Mouse (Mus musculus) MEL (cell line): Measurements from ENCODE around the gene Rtn4rl1. TPM values are rescaled to one million over a fixed set of nuclear protein-coding genes. Genes with fewer than 3 reads are reported as not detected.

ENCODE experiments used
- DNase-seq: peaks from one replicate; pipeline ENCODE4 v3.0.0; 2011; ENCODE audit warnings: low read depth, low spot score
- H3K27ac ChIP-seq: 2 replicates; pipeline ENCODE4 v1.5.1; 2012; ENCODE audit warnings: low read depth, mild to moderate bottlenecking, control low read depth, low read length, moderate library complexity; ENCODE audit not compliant: control insufficient read depth
- H3K27me3 ChIP-seq, 2 experiments: fragments of 150-350 bp in 1 of 2; sonication (generic) in 1 of 2; 2 replicates each; pipeline ENCODE4 v1.6.1; 2012; ENCODE audit warnings: low read length in 2 of 2, mild to moderate bottlenecking in 2 of 2, improper control_type of control experiment in 1 of 2, moderate library complexity in 1 of 2; ENCODE audit not compliant: insufficient read depth in 2 of 2, control insufficient read depth in 1 of 2
- H3K36me3 ChIP-seq, 2 experiments: 2 replicates each; pipeline ENCODE4 v1.6.1; 2012 to 2014; ENCODE audit warnings: low read length in 2 of 2, improper control_type of control experiment in 1 of 2, inconsistent platforms in 1 of 2, mild to moderate bottlenecking in 1 of 2; ENCODE audit not compliant: insufficient read depth in 2 of 2, control insufficient read depth in 1 of 2
- H3K4me1 ChIP-seq, 2 experiments: fragments of 150-350 bp in 1 of 2; sonication (generic) in 1 of 2; 2 replicates each; pipeline ENCODE4 v1.6.1; 2012; ENCODE audit warnings: low read length in 2 of 2, improper control_type of control experiment in 1 of 2, mild to moderate bottlenecking in 1 of 2; ENCODE audit not compliant: insufficient read depth in 2 of 2, control insufficient read depth in 1 of 2
- H3K4me3 ChIP-seq, 2 experiments: fragments of 150-350 bp in 1 of 2; sonication (generic) in 1 of 2; 2 replicates each; pipeline ENCODE4 v1.5.1; 2012; ENCODE audit warnings: low read depth in 2 of 2, low read length in 2 of 2, mild to moderate bottlenecking in 2 of 2, moderate library complexity in 2 of 2, control low read depth in 1 of 2, improper control_type of control experiment in 1 of 2; ENCODE audit not compliant: control insufficient read depth in 1 of 2, insufficient read depth in 1 of 2
- H3K79me2 ChIP-seq: 2 replicates; pipeline ENCODE4 v1.6.1; 2012; ENCODE audit warnings: mild to moderate bottlenecking, low read length, moderate library complexity; ENCODE audit not compliant: control insufficient read depth, poor library complexity, insufficient read depth
- H3K9ac ChIP-seq: 2 replicates; pipeline ENCODE4 v1.6.1; 2012; ENCODE audit warnings: low read depth, mild to moderate bottlenecking, control low read depth, low read length, moderate library complexity; ENCODE audit not compliant: control insufficient read depth, poor library complexity, severe bottlenecking
- H3K9me3 ChIP-seq: fragments of 150-350 bp; sonication (generic); replicated peaks from 2 replicates; pipeline ENCODE4 v1.6.1; 2012; ENCODE audit warnings: mild to moderate bottlenecking, low read length, improper control_type of control experiment, moderate library complexity; ENCODE audit not compliant: insufficient read depth
- BHLHE40 ChIP-seq: IDR thresholded peaks from 2 replicates; pipeline ENCODE4 v1.6.1; 2012; ENCODE audit warnings: low read depth, mild to moderate bottlenecking, inconsistent platforms, low read length, improper control_type of control experiment, borderline replicate concordance
- CHD1 ChIP-seq: IDR thresholded peaks from 2 replicates; pipeline ENCODE4 v1.6.1; 2012; ENCODE audit warnings: low read depth, mild to moderate bottlenecking, inconsistent platforms, low read length, improper control_type of control experiment
- CHD2 ChIP-seq: IDR thresholded peaks from 2 replicates; pipeline ENCODE4 v1.6.1; 2011; ENCODE audit warnings: low read length, improper control_type of control experiment
- CTCF ChIP-seq, 3 experiments: IDR thresholded peaks in 2 of 3; conservative IDR thresholded peaks in 1 of 3; 2 replicates each; pipeline ENCODE4 v1.5.1; 2011 to 2012; ENCODE audit warnings: low read length in 3 of 3, low read depth in 2 of 3, mild to moderate bottlenecking in 2 of 3, improper control_type of control experiment in 1 of 3, inconsistent platforms in 1 of 3, mixed read lengths in 1 of 3, moderate library complexity in 1 of 3; ENCODE audit not compliant: control insufficient read depth in 1 of 3, insufficient read depth in 1 of 3, poor library complexity in 1 of 3, severe bottlenecking in 1 of 3
- E2F4 ChIP-seq: IDR thresholded peaks from 2 replicates; pipeline ENCODE4 v1.6.1; 2011; ENCODE audit warnings: low read depth, low read length, improper control_type of control experiment, borderline replicate concordance
- ELF1 ChIP-seq: IDR thresholded peaks from 2 replicates; pipeline ENCODE4 v1.6.1; 2014; ENCODE audit warnings: low read depth, mild to moderate bottlenecking, inconsistent platforms, low read length, improper control_type of control experiment, moderate library complexity
- GATA1 ChIP-seq: IDR thresholded peaks from 2 replicates; pipeline ENCODE4 v1.6.1; 2011; ENCODE audit warnings: low read depth, low read length, improper control_type of control experiment
- JUND ChIP-seq: IDR thresholded peaks from 2 replicates; pipeline ENCODE4 v1.6.1; 2011; ENCODE audit warnings: low read depth, mild to moderate bottlenecking, improper control_type of control experiment, low read length
- KAT2A ChIP-seq: conservative IDR thresholded peaks from 2 replicates; pipeline ENCODE4 v1.6.1; 2012; ENCODE audit warnings: low read depth, low read length, improper control_type of control experiment, inconsistent platforms
- MAFK ChIP-seq: IDR thresholded peaks from 2 replicates; pipeline ENCODE4 v1.6.1; 2011; ENCODE audit warnings: low read depth, mild to moderate bottlenecking, low read length, improper control_type of control experiment, borderline replicate concordance
- MAZ ChIP-seq: IDR thresholded peaks from 2 replicates; pipeline ENCODE4 v1.6.1; 2012; ENCODE audit warnings: low read depth, mild to moderate bottlenecking, inconsistent platforms, low read length, improper control_type of control experiment
- MXI1 ChIP-seq: IDR thresholded peaks from 2 replicates; pipeline ENCODE4 v1.6.1; 2011; ENCODE audit warnings: mild to moderate bottlenecking, low read depth, low read length, improper control_type of control experiment
- MYB ChIP-seq: IDR thresholded peaks from 2 replicates; pipeline ENCODE4 v1.6.1; 2011; ENCODE audit warnings: mild to moderate bottlenecking, low read depth, low read length, improper control_type of control experiment
- MYC ChIP-seq: IDR thresholded peaks from 2 replicates; pipeline ENCODE4 v1.6.1; 2011; ENCODE audit warnings: low read depth, mild to moderate bottlenecking, low read length, improper control_type of control experiment, moderate library complexity
- NELFE ChIP-seq: IDR thresholded peaks from 2 replicates; pipeline ENCODE4 v1.6.1; 2011; ENCODE audit warnings: low read depth, low read length, improper control_type of control experiment
- NRF1 ChIP-seq: IDR thresholded peaks from 2 replicates; pipeline ENCODE4 v1.6.1; 2014; ENCODE audit warnings: low read depth, mild to moderate bottlenecking, inconsistent platforms, low read length, improper control_type of control experiment, moderate library complexity; ENCODE audit not compliant: poor library complexity, insufficient read depth, severe bottlenecking
- POLR2A ChIP-seq, 2 experiments: IDR thresholded peaks; 2 replicates each; pipeline ENCODE4 v1.6.1; 2011 to 2012; ENCODE audit warnings: low read length in 2 of 2, mild to moderate bottlenecking in 2 of 2, control low read depth in 1 of 2, improper control_type of control experiment in 1 of 2, low read depth in 1 of 2, moderate library complexity in 1 of 2; ENCODE audit not compliant: control insufficient read depth in 1 of 2, insufficient read depth in 1 of 2, poor library complexity in 1 of 2
- POLR2AphosphoS2 ChIP-seq: IDR thresholded peaks from 2 replicates; pipeline ENCODE4 v1.6.1; 2011; ENCODE audit warnings: low read length, improper control_type of control experiment
- POLR2AphosphoS5 ChIP-seq: IDR thresholded peaks from 2 replicates; pipeline ENCODE4 v1.6.1; 2012; ENCODE audit warnings: low read depth, borderline replicate concordance, mild to moderate bottlenecking, inconsistent platforms, low read length, moderate library complexity, mixed read lengths
- SMC3 ChIP-seq: IDR thresholded peaks from 2 replicates; pipeline ENCODE4 v1.6.1; 2011; ENCODE audit warnings: low read depth, low read length, improper control_type of control experiment
- TAL1 ChIP-seq: IDR thresholded peaks from 2 replicates; pipeline ENCODE4 v1.6.1; 2012; ENCODE audit warnings: mild to moderate bottlenecking, inconsistent platforms, low read length, moderate library complexity, mixed read lengths
- TBP ChIP-seq: IDR thresholded peaks from 2 replicates; pipeline ENCODE4 v1.8.0; 2011; ENCODE audit warnings: low read depth, low read length, improper control_type of control experiment
- UBTF ChIP-seq: IDR thresholded peaks from 2 replicates; pipeline ENCODE4 v1.6.1; 2012; ENCODE audit warnings: low read depth, mild to moderate bottlenecking, inconsistent platforms, low read length, improper control_type of control experiment, moderate library complexity, borderline replicate concordance; ENCODE audit not compliant: insufficient read depth
- ZC3H11A ChIP-seq: IDR thresholded peaks from 2 replicates; pipeline ENCODE4 v1.6.1; 2012; ENCODE audit warnings: low read depth, mild to moderate bottlenecking, inconsistent platforms, low read length, improper control_type of control experiment
- ZKSCAN1 ChIP-seq: IDR thresholded peaks from 2 replicates; pipeline ENCODE4 v1.6.1; 2012; ENCODE audit warnings: low read depth, mild to moderate bottlenecking, inconsistent platforms, low read length, improper control_type of control experiment, moderate library complexity
- polyA plus RNA-seq, 2 experiments: library from polyadenylated mRNA; stranded (reverse) in 1 of 2; unstranded in 1 of 2; fragments of >175 nt in 1 of 2; fragments of >200 nt in 1 of 2; gene quantifications; 2 replicates each; pipeline versions ENCODE4 v1.2.1 to v1.2.4; 2012; ENCODE audit warnings: low replicate concordance in 2 of 2, low read depth in 1 of 2; ENCODE audit not compliant: insufficient read length in 2 of 2, insufficient read depth in 1 of 2, missing spikeins in 1 of 2
- total RNA-seq: library from RNA; depleted of rRNA; stranded (reverse); fragments of 300-350 nt; gene quantifications from 2 replicates; pipeline ENCODE4 v1.2.3, GENCODE M21; 2012

Gene Rtn4rl1
- total and polyA plus RNA-seq, 3 experiments = 0.35 to 2.6 TPM; not detected in 1

DNA sequence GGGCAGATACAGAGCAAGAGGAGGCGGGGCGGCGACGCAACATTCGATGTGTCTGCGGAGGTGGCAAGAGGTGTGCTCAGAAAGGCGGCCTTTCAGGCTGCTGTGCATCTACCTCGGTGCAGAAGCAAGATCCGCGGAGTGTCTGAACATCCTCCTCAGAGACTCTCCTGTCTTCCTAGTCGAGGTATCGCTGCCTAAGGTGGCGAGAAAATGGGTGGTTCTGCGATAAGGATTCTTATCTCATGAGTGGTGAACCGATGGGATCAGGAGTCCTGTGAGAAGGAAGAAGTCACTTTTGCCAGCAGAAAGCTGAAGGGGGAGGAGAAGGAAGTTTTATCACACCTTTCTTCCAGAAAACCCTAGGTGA lies 19.8 kb upstream of the Rtn4rl1 start:
- no peak for DNase-seq
- Histone ChIP-seq H3K27ac (peak overlapping the region; percentile 16), H3K4me1 (peaks cover 0 to 18% of the 10 kb centered on the region in 2 experiments; a peak in 3 of 4 replicates), H3K9me3 (no peaks in the 10 kb centered on the region), H3K27me3 (no peaks in the 10 kb centered on the region), H3K9ac (no peak overlapping the region; the same call in 1 of the 2 replicates), H3K4me3 (peak overlapping the region; percentile 70 to 81), H3K36me3 (peaks cover 0 to 5% of the 10 kb centered on the region in 2 experiments; a peak in 2 of 4 replicates), H3K79me2 (peaks cover 14% of the 10 kb centered on the region)
- TF ChIP-seq GATA1 (peak; percentile 54), ZC3H11A (no peak), MYB (no peak), MYC (no peak), UBTF (no peak), CHD2 (no peak), E2F4 (no peak), POLR2AphosphoS5 (no peak), MAZ (no peak), NELFE (no peak), JUND (0 out of 2 replicates have a peak, but pooled peaks have one; percentile 18), CHD1 (no peak), TBP (no peak), SMC3 (no peak; the same call in none of the 2 replicates), ZKSCAN1 (no peak), CTCF (IDR thresholded peaks at IDR 0.05 in 2 of 3, conservative IDR thresholded peaks at IDR 0.05 in 1 of 3; ENCODE audit: control insufficient read depth in 1 of 3, insufficient read depth in 1 of 3, low read depth in 2 of 3, low read length in 3 of 3, poor library complexity in 1 of 3, severe bottlenecking in 1 of 3) (no peak), POLR2AphosphoS2 (no peak), BHLHE40 (no peak), TAL1 (no peak), NRF1 (0 out of 2 replicates have a peak, but pooled peaks have one; percentile 0), MXI1 (no peak), MAFK (no peak), KAT2A (no peak), ELF1 (no peak), POLR2A (IDR thresholded peaks at IDR 0.05; ENCODE audit: control insufficient read depth in 1 of 2, insufficient read depth in 1 of 2, low read depth in 1 of 2, low read length in 2 of 2, poor library complexity in 1 of 2) (peak in 1 of 2 experiments; percentile 27; a peak in 1 of 4 replicates)
